Mouse (Mus musculus): Measurements from ENCODE around the gene Prkg1. TPM values are rescaled to one million over a fixed set of nuclear protein-coding genes. Genes with fewer than 3 reads are reported as not detected.

Gene Prkg1
- total RNA-seq, 1 experiment from 2014 or later = 1.5 TPM

- no peak for ATAC-seq (ENCODE audit: extremely low read depth, insufficient number of reproducible peaks, low FRiP score, poor library complexity, severe bottlenecking)
These were observed 259.8 kb downstream of the Prkg1 start for GRCm38 (mm10) chr19:31505041-31505440.

- ATAC-seq (ENCODE audit: extremely low read depth, insufficient number of reproducible peaks, low FRiP score, poor library complexity, severe bottlenecking) = no peak
These were observed 267.4 kb downstream of the Prkg1 start for GRCm38 (mm10) chr19:31497386-31497785.

- ATAC-seq (ENCODE audit: extremely low read depth, insufficient number of reproducible peaks, low FRiP score, poor library complexity, severe bottlenecking) = no peak
These were observed 275.2 kb downstream of the Prkg1 start for GRCm38 (mm10) chr19:31489606-31490005.

- ATAC-seq (ENCODE audit: extremely low read depth, insufficient number of reproducible peaks, low FRiP score, poor library complexity, severe bottlenecking) = no peak
These were observed 293.1 kb downstream of the Prkg1 start for GRCm38 (mm10) chr19:31471766-31472165.

- ATAC-seq (ENCODE audit: extremely low read depth, insufficient number of reproducible peaks, low FRiP score, poor library complexity, severe bottlenecking) = no peak
These were observed 304.6 kb downstream of the Prkg1 start for GRCm38 (mm10) chr19:31460188-31460587.

- ATAC-seq (ENCODE audit: extremely low read depth, insufficient number of reproducible peaks, low FRiP score, poor library complexity, severe bottlenecking) = no peak
These were observed 320.7 kb downstream of the Prkg1 start for GRCm38 (mm10) chr19:31444101-31444500.

GRCm38 (mm10) chr19:31442311-31442710 lies 322.5 kb downstream of the Prkg1 start:
- no peak for ATAC-seq (ENCODE audit: extremely low read depth, insufficient number of reproducible peaks, low FRiP score, poor library complexity, severe bottlenecking)

- no peak for ATAC-seq (ENCODE audit: extremely low read depth, insufficient number of reproducible peaks, low FRiP score, poor library complexity, severe bottlenecking)
These were observed 331.4 kb downstream of the Prkg1 start for GRCm38 (mm10) chr19:31433446-31433845.

- ATAC-seq (ENCODE audit: extremely low read depth, insufficient number of reproducible peaks, low FRiP score, poor library complexity, severe bottlenecking) = no peak
These were observed 333.4 kb downstream of the Prkg1 start for GRCm38 (mm10) chr19:31431411-31431810.

GRCm38 (mm10) chr19:31426142-31426541 lies 338.7 kb downstream of the Prkg1 start:
- no peak for ATAC-seq (ENCODE audit: extremely low read depth, insufficient number of reproducible peaks, low FRiP score, poor library complexity, severe bottlenecking)

GRCm38 (mm10) chr19:31425199-31425598 lies 339.6 kb downstream of the Prkg1 start:
- ATAC-seq (ENCODE audit: extremely low read depth, insufficient number of reproducible peaks, low FRiP score, poor library complexity, severe bottlenecking) = no peak

- ATAC-seq (ENCODE audit: extremely low read depth, insufficient number of reproducible peaks, low FRiP score, poor library complexity, severe bottlenecking) = no peak
These were observed 340.5 kb downstream of the Prkg1 start for GRCm38 (mm10) chr19:31424319-31424718.

GRCm38 (mm10) chr19:31413571-31413970 lies 351.3 kb downstream of the Prkg1 start:
- no peak for ATAC-seq (ENCODE audit: extremely low read depth, insufficient number of reproducible peaks, low FRiP score, poor library complexity, severe bottlenecking)

GRCm38 (mm10) chr19:31396096-31396495 lies 368.7 kb downstream of the Prkg1 start:
- no peak for ATAC-seq (ENCODE audit: extremely low read depth, insufficient number of reproducible peaks, low FRiP score, poor library complexity, severe bottlenecking)

GRCm38 (mm10) chr19:31385353-31385752 lies 379.5 kb downstream of the Prkg1 start:
- ATAC-seq (ENCODE audit: extremely low read depth, insufficient number of reproducible peaks, low FRiP score, poor library complexity, severe bottlenecking) = no peak

- ATAC-seq (ENCODE audit: extremely low read depth, insufficient number of reproducible peaks, low FRiP score, poor library complexity, severe bottlenecking) = no peak
These were observed 381.0 kb downstream of the Prkg1 start for GRCm38 (mm10) chr19:31383881-31384280.

GRCm38 (mm10) chr19:31370106-31370505 lies 394.7 kb downstream of the Prkg1 start:
- ATAC-seq (ENCODE audit: extremely low read depth, insufficient number of reproducible peaks, low FRiP score, poor library complexity, severe bottlenecking) = no peak

- no peak for ATAC-seq (ENCODE audit: extremely low read depth, insufficient number of reproducible peaks, low FRiP score, poor library complexity, severe bottlenecking)
These were observed 395.7 kb downstream of the Prkg1 start for GRCm38 (mm10) chr19:31369116-31369515.

- ATAC-seq (ENCODE audit: extremely low read depth, insufficient number of reproducible peaks, low FRiP score, poor library complexity, severe bottlenecking) = no peak
These were observed 402.8 kb downstream of the Prkg1 start for GRCm38 (mm10) chr19:31362051-31362450.

- ATAC-seq (ENCODE audit: extremely low read depth, insufficient number of reproducible peaks, low FRiP score, poor library complexity, severe bottlenecking) = no peak
These were observed 403.3 kb downstream of the Prkg1 start for GRCm38 (mm10) chr19:31361575-31361974.

- no peak for ATAC-seq (ENCODE audit: extremely low read depth, insufficient number of reproducible peaks, low FRiP score, poor library complexity, severe bottlenecking)
These were observed 403.7 kb downstream of the Prkg1 start for GRCm38 (mm10) chr19:31361161-31361560.

- ATAC-seq (ENCODE audit: extremely low read depth, insufficient number of reproducible peaks, low FRiP score, poor library complexity, severe bottlenecking) = no peak
These were observed 409.9 kb downstream of the Prkg1 start for GRCm38 (mm10) chr19:31354959-31355358.
